Mouse (Mus musculus) megakaryocyte, embryonic 14.5 days (primary cell): ENCODE data around the gene Hlf.

ENCODE experiments used
- FLI1 ChIP-seq: IDR thresholded peaks from 2 replicates; pipeline ENCODE4 v1.6.1; 2012; ENCODE audit warnings: low read length, inconsistent platforms, mixed read lengths
- GATA1 ChIP-seq: IDR thresholded peaks from 3 replicates; pipeline ENCODE4 v1.6.1; 2012; ENCODE audit warnings: mixed read lengths, low read length, inconsistent platforms, borderline replicate concordance

GRCm38 (mm10) chr11:90314606-90315005 is 76.1 kb downstream of the Hlf start:
- no peak for TF ChIP-seq FLI1
- TF ChIP-seq GATA1 = no peak
